Mouse (Mus musculus) splenic B cell, adult 2 months (primary cell): ENCODE data around the gene Sass6.

Experiments
- DNase-seq: peaks from one replicate; pipeline ENCODE4 v3.0.0-alpha.2; 2011; ENCODE audit warnings: low read depth, low spot score
- H3K27me3 ChIP-seq: 2 replicates; pipeline ENCODE4 v1.6.1; 2012; ENCODE audit warnings: mild to moderate bottlenecking, low read length, moderate library complexity, mixed read lengths; ENCODE audit not compliant: control insufficient read depth, poor library complexity, insufficient read depth, severe bottlenecking
- H3K36me3 ChIP-seq: 2 replicates; pipeline ENCODE4 v1.6.1; 2012; ENCODE audit warnings: mild to moderate bottlenecking, low read length, moderate library complexity, mixed read lengths; ENCODE audit not compliant: control insufficient read depth, poor library complexity, insufficient read depth, severe bottlenecking

Sass6 gene

DNA sequence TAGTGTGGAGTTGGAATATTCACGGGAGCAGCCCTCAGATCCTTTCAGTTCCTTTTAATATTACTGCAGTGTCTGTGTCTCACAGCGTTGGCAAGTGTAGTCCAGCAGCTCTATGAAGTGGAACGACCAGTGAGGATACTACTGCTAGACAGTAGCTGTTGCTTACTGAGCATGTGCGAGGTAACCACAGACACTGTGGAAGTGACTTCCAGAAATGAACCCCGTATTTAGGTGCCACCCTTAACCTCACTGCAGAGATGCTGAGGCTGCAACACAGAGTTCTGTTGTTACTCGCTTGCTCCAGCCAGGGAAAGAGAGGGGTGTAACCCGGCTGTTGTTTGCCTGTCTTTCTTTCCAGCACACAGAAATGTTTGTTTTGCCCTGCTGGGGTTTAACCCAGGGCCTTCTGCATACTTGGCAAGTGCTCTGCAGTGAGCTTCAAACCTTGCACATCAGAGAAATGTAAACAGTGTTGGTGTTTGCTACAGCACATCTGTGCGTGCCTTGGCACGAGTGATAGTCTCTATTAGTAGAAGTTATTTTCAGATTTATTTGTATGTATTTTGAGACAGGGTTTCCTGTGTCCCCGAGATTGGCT lies 19.6 kb downstream of the Sass6 start, which contains the start of gene Trmt13:
Gene Trmt13, minus strand, starts transcription at position 293 of the 598 bp plus-strand sequence.
- no peak for DNase-seq
- Histone ChIP-seq H3K36me3 (no peaks in the 10 kb centered on the region), H3K27me3 (no peaks in the 10 kb centered on the region)

DNA sequence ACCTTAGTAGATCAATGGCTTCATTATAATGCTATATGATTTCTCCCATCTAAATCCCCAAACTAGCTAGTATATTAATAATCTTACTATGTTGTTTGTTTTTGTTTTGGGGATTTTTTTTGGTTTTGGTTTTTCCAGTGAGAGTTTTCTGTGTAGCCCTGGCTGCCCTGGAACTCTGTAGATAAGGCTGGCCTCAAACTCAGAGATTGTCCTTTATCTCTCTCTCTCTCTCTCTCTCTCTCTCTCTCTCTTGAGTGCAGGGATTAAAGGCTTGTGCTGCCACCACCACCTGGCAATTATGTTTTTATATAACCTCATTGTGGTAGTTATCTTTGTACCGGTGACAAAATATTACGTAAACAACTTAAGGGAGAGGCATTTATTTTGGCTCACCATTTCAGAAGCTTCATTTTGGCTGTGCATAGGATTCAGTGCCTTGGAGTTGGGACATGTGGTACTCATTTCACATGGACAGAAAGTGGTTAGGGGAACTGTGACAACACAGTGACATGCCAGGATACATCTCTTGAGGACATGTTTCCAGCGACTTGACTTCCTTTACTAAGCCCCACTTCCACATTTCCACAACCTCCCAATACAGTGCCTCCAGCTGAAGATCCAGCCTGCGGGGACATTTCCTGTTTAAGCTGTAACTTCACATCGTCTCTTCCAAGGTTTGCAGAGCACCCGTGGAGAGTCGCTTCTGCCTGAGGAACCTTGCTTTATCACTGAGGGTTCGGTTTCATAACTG lies 20.7 kb downstream of the Sass6 start:
- DNase-seq = no peak
- Histone ChIP-seq H3K36me3 (no peaks in the 10 kb centered on the region), H3K27me3 (no peaks in the 10 kb centered on the region)

DNA sequence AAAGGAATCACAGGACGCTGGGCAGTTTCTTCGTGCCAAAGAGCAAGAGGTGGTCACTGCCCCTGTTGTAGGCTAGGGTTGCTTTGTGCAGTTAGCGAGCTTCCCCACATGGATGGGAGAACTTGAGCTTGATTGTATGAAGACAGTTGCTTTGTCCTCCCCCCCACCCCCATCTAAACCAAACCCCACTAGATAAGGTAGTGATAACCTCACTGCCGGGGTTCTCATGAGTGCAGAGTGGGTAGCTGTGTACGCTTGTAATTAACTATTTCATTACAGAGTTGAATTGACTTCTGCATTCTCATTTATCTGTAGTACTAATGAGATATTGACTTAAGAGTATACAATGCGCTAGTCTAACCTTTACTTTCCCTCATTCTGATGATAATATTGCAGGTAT lies 24.1 kb downstream of the Sass6 start:
- 0 out of 2 replicates have a peak, but pooled peaks cover 5% of the 10 kb centered on the region for H3K36me3 ChIP-seq
- no peak for DNase-seq
- no peaks in the 10 kb centered on the region for H3K27me3 ChIP-seq

GRCm38 (mm10) chr3:116620636-116621370 lies 26.0 kb downstream of the Sass6 start:
- Histone ChIP-seq H3K27me3 (no peaks in the 10 kb centered on the region), H3K36me3 (0 out of 2 replicates have a peak, but pooled peaks cover 5% of the 10 kb centered on the region)
- DNase-seq = no peak

DNA sequence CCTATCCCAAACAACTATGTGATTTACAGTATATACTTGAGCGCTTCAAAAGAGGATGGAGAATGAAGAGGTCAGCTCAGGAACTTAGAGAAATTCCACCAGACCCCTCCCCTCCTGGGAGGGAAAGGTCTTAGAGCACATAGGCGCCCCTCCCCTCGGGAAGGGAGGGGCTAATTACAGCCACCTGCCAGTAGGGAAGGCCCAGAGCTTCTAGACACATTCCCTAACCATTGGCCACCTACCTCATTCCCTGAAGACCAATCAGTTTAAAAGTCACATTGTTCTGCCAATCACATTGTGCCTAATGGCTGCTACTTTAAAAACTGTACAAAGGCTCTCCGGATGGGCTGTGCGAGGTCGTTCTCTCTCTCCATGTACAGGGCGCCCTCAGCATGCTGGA lies 27.9 kb downstream of the Sass6 start:
- DNase-seq = no peak
- no peaks in the 10 kb centered on the region for H3K27me3 ChIP-seq
- 0 out of 2 replicates have a peak, but pooled peaks cover 5% of the 10 kb centered on the region for H3K36me3 ChIP-seq

DNA sequence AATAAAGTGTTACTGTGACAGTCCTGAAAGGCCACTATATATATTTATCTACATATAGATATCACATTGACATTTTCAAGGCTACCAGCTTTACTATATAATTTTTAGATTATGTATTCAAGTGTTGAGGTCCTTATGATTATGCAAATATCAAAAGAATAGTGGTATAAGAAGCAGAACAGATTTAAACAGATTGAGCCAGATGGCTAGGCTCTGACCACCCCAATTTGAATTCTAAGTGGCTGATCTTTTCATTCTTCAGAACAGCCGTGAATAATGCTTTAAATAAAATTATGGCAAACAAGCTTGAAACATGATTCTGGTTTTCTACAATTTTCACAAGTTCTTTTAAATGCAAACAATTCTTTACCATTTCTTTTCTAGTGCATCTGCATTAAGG lies 36.7 kb downstream of the Sass6 start:
- no peaks in the 10 kb centered on the region for H3K27me3 ChIP-seq
- peaks cover 13% of the 10 kb centered on the region; the same call in 1 of the 2 replicates for H3K36me3 ChIP-seq
- no peak for DNase-seq

DNA sequence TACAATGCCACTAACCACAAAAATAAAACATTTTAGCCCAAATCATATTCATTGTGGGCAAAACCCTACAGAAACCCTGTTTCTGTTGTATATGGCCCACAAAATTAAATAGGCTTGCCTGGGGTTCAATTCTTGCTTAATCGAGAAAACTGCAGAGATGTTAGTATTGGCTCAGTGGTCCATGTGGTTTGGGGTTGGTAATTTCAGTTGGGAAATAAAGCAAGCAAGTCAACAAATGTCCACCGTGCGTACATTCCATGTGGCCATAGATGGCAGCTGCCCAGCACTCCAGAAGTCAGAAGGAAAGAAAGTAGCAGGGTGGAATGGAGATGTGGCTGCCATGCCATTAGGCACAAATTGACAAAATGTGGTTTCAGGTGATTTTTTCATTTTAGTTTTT lies 38.2 kb downstream of the Sass6 start:
- no peaks in the 10 kb centered on the region for H3K27me3 ChIP-seq
- DNase-seq = no peak
- peaks cover 13% of the 10 kb centered on the region; the same call in 1 of the 2 replicates for H3K36me3 ChIP-seq

GRCm38 (mm10) chr3:116634091-116634490 lies 39.3 kb downstream of the Sass6 start:
- DNase-seq = no peak
- H3K27me3 ChIP-seq = no peaks in the 10 kb centered on the region
- H3K36me3 ChIP-seq = peaks cover 12% of the 10 kb centered on the region; the same call in 1 of the 2 replicates

DNA sequence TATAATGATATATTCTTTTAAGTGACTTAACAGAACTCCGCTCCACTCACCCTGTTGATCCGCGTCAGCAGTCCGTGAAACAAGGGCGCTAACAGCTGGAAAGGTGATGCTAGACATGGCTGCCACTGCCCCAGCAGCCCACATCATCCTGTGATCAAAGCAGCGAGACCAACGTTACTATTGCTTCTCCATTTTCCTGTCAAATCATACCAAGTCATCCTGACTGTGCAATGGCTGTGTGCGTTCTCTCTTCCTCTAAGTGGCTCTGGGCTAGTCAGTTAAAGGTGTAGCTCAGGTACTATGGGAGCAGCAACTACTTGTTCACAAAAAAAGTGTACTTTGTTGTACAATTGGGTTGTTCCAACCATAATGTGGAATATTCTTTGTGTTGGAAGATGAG lies 40.1 kb downstream of the Sass6 start:
- no peak for DNase-seq
- H3K36me3 ChIP-seq = peaks cover 12% of the 10 kb centered on the region; the same call in 1 of the 2 replicates
- no peaks in the 10 kb centered on the region for H3K27me3 ChIP-seq

- no peak for DNase-seq
- Histone ChIP-seq H3K27me3 (no peaks in the 10 kb centered on the region), H3K36me3 (peaks cover 12% of the 10 kb centered on the region)
Measured at GRCm38 (mm10) chr3:116635799-116636198, 41.0 kb downstream of the Sass6 start.

GRCm38 (mm10) chr3:116637693-116638476 lies 43.1 kb downstream of the Sass6 start:
- Histone ChIP-seq H3K27me3 (no peaks in the 10 kb centered on the region), H3K36me3 (peaks cover 19% of the 10 kb centered on the region)
- DNase-seq = no peak

DNA sequence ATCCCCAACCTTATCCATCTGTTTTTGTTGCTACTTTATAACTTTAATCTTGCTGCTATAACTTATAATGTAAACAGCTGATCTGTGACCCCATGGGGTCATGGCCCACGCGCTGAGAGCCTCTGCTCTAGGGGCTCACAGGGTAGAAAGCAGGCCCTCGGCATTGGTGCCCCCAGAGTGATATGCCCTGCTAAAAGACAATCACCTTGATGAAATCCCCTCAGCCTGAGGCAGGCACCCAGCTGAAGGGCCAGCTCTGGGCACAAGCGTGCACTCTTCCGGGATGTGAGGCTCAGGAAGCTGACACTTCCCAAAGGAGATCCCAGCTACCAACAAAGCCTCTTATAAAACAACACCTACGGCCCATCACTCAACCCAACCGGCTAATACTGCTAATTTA lies 43.8 kb downstream of the Sass6 start:
- no peak for DNase-seq
- H3K36me3 ChIP-seq = peaks cover 20% of the 10 kb centered on the region
- no peaks in the 10 kb centered on the region for H3K27me3 ChIP-seq

DNA sequence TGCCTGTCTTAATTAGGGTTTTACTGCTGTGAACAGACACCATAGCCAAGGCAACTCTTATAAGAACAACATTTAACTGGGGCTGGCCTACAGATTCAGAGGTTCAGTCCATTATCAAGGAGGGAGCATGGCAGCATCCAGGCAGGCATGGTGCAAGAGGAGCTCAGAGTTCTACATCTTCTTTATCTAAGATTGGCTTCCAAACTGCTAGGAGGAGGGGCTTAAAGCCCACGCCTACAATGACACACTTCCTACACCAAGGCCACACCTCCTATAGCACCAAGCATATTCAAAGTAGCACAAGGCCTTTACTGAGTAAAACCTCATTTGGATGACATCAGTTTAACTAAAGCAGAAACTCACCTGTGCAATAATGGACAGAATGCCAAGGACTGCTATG lies 45.2 kb downstream of the Sass6 start:
- no peaks in the 10 kb centered on the region for H3K27me3 ChIP-seq
- DNase-seq = peak; percentile 24
- H3K36me3 ChIP-seq = peaks cover 23% of the 10 kb centered on the region

- no peaks in the 10 kb centered on the region for H3K27me3 ChIP-seq
- peaks cover 17% of the 10 kb centered on the region for H3K36me3 ChIP-seq
- no peak for DNase-seq
Measured at GRCm38 (mm10) chr3:116641811-116642371, 47.1 kb downstream of the Sass6 start.
